Mouse (Mus musculus) limb, embryonic 11.5 days (tissue): ENCODE results near the gene Gm10663. TPM values are rescaled to one million over a fixed set of nuclear protein-coding genes. Genes with fewer than 3 reads are reported as not detected.

Source experiments
- ATAC-seq: fragments of 200-750 bp; cut with Nextera tagmentation; 2 replicates; pipeline ENCODE4 v1.8.0; 2017; ENCODE audit warnings: low read depth; ENCODE audit not compliant: insufficient number of reproducible peaks, low FRiP score, low TSS enrichment
- DNase-seq: peaks from one replicate; pipeline ENCODE4 v3.0.0-alpha.2; 2015; ENCODE audit warnings: low spot score
- H3K27ac ChIP-seq: fragments of 300-500 bp; sonication (generic); replicated peaks from 2 replicates; pipeline ENCODE4 v1.5.1; 2014; ENCODE audit warnings: low read depth, mild to moderate bottlenecking, low read length
- H3K27me3 ChIP-seq: fragments of 300-500 bp; sonication (generic); 2 replicates; pipeline ENCODE4 v1.6.1; 2014; ENCODE audit warnings: mild to moderate bottlenecking, low read length, mixed read lengths; ENCODE audit not compliant: control insufficient read depth, insufficient read depth
- H3K36me3 ChIP-seq: fragments of 300-500 bp; sonication (generic); 2 replicates; pipeline ENCODE4 v1.6.1; 2014; ENCODE audit warnings: mild to moderate bottlenecking, low read length, moderate library complexity, mixed read lengths; ENCODE audit not compliant: control insufficient read depth, insufficient read depth
- H3K4me1 ChIP-seq: fragments of 300-500 bp; sonication (generic); 2 replicates; pipeline ENCODE4 v1.6.1; 2014; ENCODE audit warnings: low read length, mixed read lengths; ENCODE audit not compliant: control insufficient read depth, insufficient read depth
- H3K4me2 ChIP-seq: fragments of 300-500 bp; sonication (generic); 2 replicates; pipeline ENCODE4 v1.6.1; 2014; ENCODE audit warnings: low read depth, mild to moderate bottlenecking, moderate library complexity; ENCODE audit not compliant: severe bottlenecking
- H3K4me3 ChIP-seq: fragments of 300-500 bp; sonication (generic); 2 replicates; pipeline ENCODE4 v1.5.1; 2014; ENCODE audit warnings: low read depth, low read length
- H3K9ac ChIP-seq: fragments of 300-500 bp; sonication (generic); 2 replicates; pipeline ENCODE4 v1.6.1; 2014; ENCODE audit warnings: mild to moderate bottlenecking, low read length
- H3K9me3 ChIP-seq: fragments of 300-500 bp; sonication (generic); 2 replicates; pipeline ENCODE4 v1.6.1; 2016; ENCODE audit warnings: low read length; ENCODE audit not compliant: control insufficient read depth
- WGBS: fragments of 180-500 bp; shearing (Covaris S2); extraction: QIAGEN DNeasy Blood & Tissue Kit; methylation state at CpG from one replicate; pipeline ENCODE4 v1.1.7; 2014; 5-methylcytosine and 5-hydroxymethylcytosine counted together
- polyA plus RNA-seq: library from polyadenylated mRNA; unstranded; fragments of >200 nt; fragmentation: Nextera tagmentation; extraction: Ambion mirVana; gene quantifications from 2 replicates; pipeline ENCODE4 v1.2.1, GENCODE M21; 2014

Gm10663 gene
- polyA plus RNA-seq, 1 experiment from 2014 or later = not detected

- no peak overlapping the region for H3K9ac ChIP-seq
- no peaks in the 10 kb centered on the region; the same call in 1 of the 2 replicates for H3K9me3 ChIP-seq
- H3K36me3 ChIP-seq = no peaks in the 10 kb centered on the region
- no peak overlapping the region for H3K4me3 ChIP-seq
- no peaks in the 10 kb centered on the region for H3K4me1 ChIP-seq
- WGBS = 72% methylated on average over 7 of the region's 7 CpGs
- H3K27me3 ChIP-seq = no peaks in the 10 kb centered on the region
- ATAC-seq = no peak
- no peak overlapping the region for H3K4me2 ChIP-seq
- no peak overlapping the region for H3K27ac ChIP-seq
- no peak for DNase-seq
Measured at GRCm38 (mm10) chr8:65097760-65098415, 23.1 kb downstream of the Gm10663 start.

DNA sequence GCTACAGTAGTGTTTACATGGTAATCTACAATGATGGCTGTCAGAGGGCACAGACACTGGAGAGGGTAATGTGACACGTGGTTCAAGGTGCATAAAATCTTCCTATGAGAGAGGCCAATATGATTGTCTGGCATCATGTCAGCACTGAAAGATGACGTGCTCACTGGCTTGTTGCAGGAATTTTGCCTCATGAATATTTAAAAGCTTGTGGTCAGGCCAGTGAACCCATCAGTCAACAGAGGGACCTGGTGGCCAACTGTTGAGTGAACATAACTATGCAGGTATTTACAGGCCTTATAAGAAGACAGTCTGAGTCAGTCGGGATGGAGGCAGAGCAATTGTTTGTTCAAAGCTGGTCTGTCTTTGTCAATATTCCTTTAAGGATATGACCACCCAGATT lies 24.9 kb downstream of the Gm10663 start:
- Histone ChIP-seq H3K27me3 (no peaks in the 10 kb centered on the region), H3K4me2 (no peak overlapping the region), H3K4me3 (no peak overlapping the region), H3K4me1 (no peaks in the 10 kb centered on the region), H3K36me3 (no peaks in the 10 kb centered on the region), H3K9me3 (no peaks in the 10 kb centered on the region; the same call in 1 of the 2 replicates), H3K27ac (no peak overlapping the region), H3K9ac (no peak overlapping the region)
- WGBS = 73% methylated on average over 3 of the region's 3 CpGs
- no peak for DNase-seq
- no peak for ATAC-seq

GRCm38 (mm10) chr8:65103632-65104031 lies 28.8 kb downstream of the Gm10663 start:
- WGBS = 87% methylated on average over 7 of the region's 7 CpGs
- no peak overlapping the region for H3K4me3 ChIP-seq
- H3K9ac ChIP-seq = no peak overlapping the region
- H3K27me3 ChIP-seq = no peaks in the 10 kb centered on the region
- ATAC-seq = no peak
- no peaks in the 10 kb centered on the region for H3K4me1 ChIP-seq
- H3K36me3 ChIP-seq = no peaks in the 10 kb centered on the region
- no peaks in the 10 kb centered on the region; the same call in 1 of the 2 replicates for H3K9me3 ChIP-seq
- H3K27ac ChIP-seq = no peak overlapping the region
- no peak for DNase-seq
- no peak overlapping the region for H3K4me2 ChIP-seq

DNA sequence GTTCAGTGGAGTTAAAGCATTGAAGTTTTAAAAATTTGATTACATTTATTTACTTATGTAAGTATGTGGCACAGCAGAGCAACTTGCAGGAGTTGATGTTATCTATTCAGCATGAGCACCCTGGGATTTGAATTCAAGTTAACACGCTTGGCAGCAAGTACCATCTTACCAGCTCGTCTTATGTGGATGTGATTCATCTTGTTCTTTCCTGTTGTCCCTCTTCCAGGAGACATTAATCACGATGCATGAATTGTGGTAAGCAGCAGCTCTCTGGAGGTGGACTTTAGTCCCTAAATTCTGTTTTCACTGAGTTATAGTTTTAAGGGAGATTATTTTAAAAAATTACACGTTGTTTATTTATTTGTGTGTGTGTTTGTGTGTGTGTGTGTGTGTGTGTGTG lies 29.2 kb downstream of the Gm10663 start:
- Histone ChIP-seq H3K27ac (no peak overlapping the region), H3K9me3 (no peaks in the 10 kb centered on the region; the same call in 1 of the 2 replicates), H3K4me2 (no peak overlapping the region), H3K9ac (no peak overlapping the region), H3K27me3 (no peaks in the 10 kb centered on the region), H3K36me3 (no peaks in the 10 kb centered on the region), H3K4me1 (no peaks in the 10 kb centered on the region), H3K4me3 (no peak overlapping the region)
- WGBS = 78% methylated on average over 4 of the region's 4 CpGs
- ATAC-seq (no peak), DNase-seq (no peak)

GRCm38 (mm10) chr8:65107936-65108718 lies 33.3 kb downstream of the Gm10663 start:
- ATAC-seq (no peak), DNase-seq (no peak)
- H3K4me1 ChIP-seq = no peaks in the 10 kb centered on the region
- H3K9ac ChIP-seq = no peak overlapping the region
- H3K36me3 ChIP-seq = no peaks in the 10 kb centered on the region
- H3K27ac ChIP-seq = no peak overlapping the region
- no peaks in the 10 kb centered on the region for H3K27me3 ChIP-seq
- WGBS = 93% methylated on average over 25 of the region's 25 CpGs
- no peaks in the 10 kb centered on the region for H3K9me3 ChIP-seq
- H3K4me2 ChIP-seq = no peak overlapping the region
- no peak overlapping the region for H3K4me3 ChIP-seq

DNA sequence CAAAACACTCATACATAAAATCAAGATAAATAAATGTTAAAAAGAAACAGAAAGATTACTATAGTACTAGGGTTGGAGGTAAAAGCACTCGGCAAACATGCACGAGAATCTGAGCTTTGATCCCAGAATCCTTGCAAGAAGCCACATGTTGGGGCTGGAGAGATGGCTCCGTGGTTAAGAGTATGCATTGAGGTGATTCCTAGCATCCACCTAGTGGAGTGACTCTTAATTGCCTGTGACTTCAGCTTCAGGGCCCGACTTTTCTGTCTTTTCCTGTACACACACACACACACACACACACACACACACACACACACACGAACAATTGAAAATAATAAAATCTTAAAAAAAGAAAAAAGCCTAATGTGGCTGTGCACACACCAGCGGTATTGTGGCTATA lies 34.1 kb downstream of the Gm10663 start:
- no peaks in the 10 kb centered on the region for H3K36me3 ChIP-seq
- no peaks in the 10 kb centered on the region for H3K9me3 ChIP-seq
- no peaks in the 10 kb centered on the region for H3K4me1 ChIP-seq
- ATAC-seq = no peak
- H3K4me2 ChIP-seq = no peak overlapping the region
- H3K27ac ChIP-seq = no peak overlapping the region
- WGBS = 72% methylated on average over 6 of the region's 6 CpGs
- no peak overlapping the region for H3K4me3 ChIP-seq
- H3K27me3 ChIP-seq = no peaks in the 10 kb centered on the region
- H3K9ac ChIP-seq = no peak overlapping the region
- DNase-seq = no peak

GRCm38 (mm10) chr8:65110285-65110691 lies 35.5 kb downstream of the Gm10663 start:
- 37% methylated on average over 5 of the region's 5 CpGs for WGBS
- no peaks in the 10 kb centered on the region for H3K27me3 ChIP-seq
- no peaks in the 10 kb centered on the region for H3K9me3 ChIP-seq
- no peak overlapping the region for H3K4me2 ChIP-seq
- H3K9ac ChIP-seq = no peak overlapping the region
- H3K4me1 ChIP-seq = no peaks in the 10 kb centered on the region
- ATAC-seq (0 out of 2 replicates have a peak, but pooled peaks have one; percentile 46), DNase-seq (peak; percentile 88)
- no peaks in the 10 kb centered on the region for H3K36me3 ChIP-seq
- H3K27ac ChIP-seq = no peak overlapping the region
- no peak overlapping the region for H3K4me3 ChIP-seq

DNA sequence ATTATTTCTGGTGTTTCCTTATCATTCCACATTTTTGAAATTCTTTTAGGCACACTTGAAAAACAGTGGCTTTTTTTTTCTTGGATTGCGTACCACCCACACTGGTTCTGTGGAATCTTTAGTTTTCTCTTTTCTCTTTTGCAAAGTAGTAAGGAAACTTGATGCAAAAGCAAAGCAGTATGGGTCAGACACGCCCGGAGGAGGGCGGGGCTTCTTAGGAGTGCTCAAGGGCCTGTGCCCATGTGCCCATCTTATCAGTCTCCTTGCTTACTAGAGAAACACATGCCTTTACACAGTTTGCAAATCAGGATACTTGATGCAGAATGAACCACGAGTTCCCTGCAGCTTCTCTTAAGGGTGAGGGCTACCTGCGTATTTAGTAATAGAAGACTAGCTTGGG lies 37.3 kb downstream of the Gm10663 start:
- no peaks in the 10 kb centered on the region for H3K4me1 ChIP-seq
- no peaks in the 10 kb centered on the region for H3K36me3 ChIP-seq
- H3K4me2 ChIP-seq = no peak overlapping the region
- ATAC-seq (no peak), DNase-seq (no peak)
- no peak overlapping the region for H3K4me3 ChIP-seq
- H3K27ac ChIP-seq = no peak overlapping the region
- no peak overlapping the region for H3K9ac ChIP-seq
- H3K27me3 ChIP-seq = no peaks in the 10 kb centered on the region
- WGBS = 81% methylated on average over 6 of the region's 6 CpGs
- H3K9me3 ChIP-seq = no peaks in the 10 kb centered on the region
